Mouse (Mus musculus) small intestine, adult 2 months (tissue): Measurements from ENCODE around the gene Nop16. TPM values are rescaled to one million over a fixed set of nuclear protein-coding genes. Genes with fewer than 3 reads are reported as not detected.
A peak's percentile ranks its signal among the peaks of the same experiment; 100 is the strongest.

Source experiments
- H3K27ac ChIP-seq: fragments of 200-500 bp; 2 replicates; pipeline ENCODE4 v1.5.1; 2012; ENCODE audit warnings: low read depth, low read length, control low read depth, inconsistent platforms; ENCODE audit not compliant: insufficient read depth
- H3K27me3 ChIP-seq: fragments of 200-500 bp; 2 replicates; pipeline ENCODE4 v1.6.1; 2012; ENCODE audit warnings: mild to moderate bottlenecking, moderate library complexity, low read length, inconsistent platforms; ENCODE audit not compliant: control insufficient read depth, insufficient read depth
- H3K36me3 ChIP-seq: fragments of 200-500 bp; 2 replicates; pipeline ENCODE4 v1.6.1; 2012; ENCODE audit warnings: mild to moderate bottlenecking, low read length, control low read depth, inconsistent platforms; ENCODE audit not compliant: control insufficient read depth, insufficient read depth
- H3K4me1 ChIP-seq: fragments of 200-500 bp; 2 replicates; pipeline ENCODE4 v1.6.1; 2012; ENCODE audit warnings: low read length, inconsistent platforms, mixed read lengths; ENCODE audit not compliant: control insufficient read depth, insufficient read depth, insufficient read length
- H3K4me3 ChIP-seq: fragments of 200-500 bp; 2 replicates; pipeline ENCODE4 v1.5.1; 2012; ENCODE audit warnings: low read depth, mild to moderate bottlenecking, control low read depth, inconsistent platforms, low read length, moderate library complexity
- CTCF ChIP-seq: fragments of 200-500 bp; IDR thresholded peaks from 2 replicates; pipeline ENCODE4 v1.5.1; 2012; ENCODE audit warnings: low read depth, mild to moderate bottlenecking, control low read depth, inconsistent platforms, low read length, moderate library complexity, mixed read lengths; ENCODE audit not compliant: insufficient replicate concordance, insufficient read length; ENCODE audit errors: extremely low read depth
- POLR2A ChIP-seq: fragments of 200-500 bp; IDR thresholded peaks from 2 replicates; pipeline ENCODE4 v1.6.1; 2012; ENCODE audit warnings: low read depth, mild to moderate bottlenecking, control low read depth, inconsistent platforms, low read length, moderate library complexity
- WGBS: fragments of 180-500 bp; shearing (Covaris S2); methylation state at CpG from one replicate; pipeline ENCODE4 v1.1.7; 2018; 5-methylcytosine and 5-hydroxymethylcytosine counted together
- polyA plus RNA-seq: library from polyadenylated mRNA; depleted of rRNA; stranded (reverse); fragments of >200 nt; gene quantifications from 2 replicates; pipeline ENCODE4 v1.2.3, GENCODE M21; 2012

The Nop16 gene
- polyA plus RNA-seq, 1 experiment: 2.4 TPM

DNA sequence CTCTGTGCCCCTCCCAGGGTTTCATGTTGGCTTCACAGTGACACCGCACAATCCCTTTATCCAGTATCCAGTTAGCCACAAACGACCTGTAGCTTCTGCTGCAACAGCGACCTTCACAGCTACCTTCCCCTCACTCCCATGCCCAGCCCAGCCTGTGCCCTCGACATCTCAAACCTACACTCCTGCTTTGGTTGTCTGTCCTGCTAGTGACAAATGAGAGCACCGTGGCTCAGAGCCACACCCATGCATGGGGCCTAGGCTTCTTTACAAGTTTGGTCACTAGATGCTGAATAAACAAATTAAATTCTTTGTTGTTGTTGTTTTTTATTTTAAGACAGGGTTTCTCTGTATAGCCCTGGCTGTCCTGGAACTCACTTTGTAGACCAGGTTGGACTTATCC is 17.3 kb upstream of the Nop16 start:
- H3K36me3 ChIP-seq: peaks cover 9% of the 10 kb centered on the region
- H3K4me3 ChIP-seq: no peak overlapping the region
- no peaks in the 10 kb centered on the region for H3K27me3 ChIP-seq
- no peak for TF ChIP-seq POLR2A
- no peak for TF ChIP-seq CTCF
- no peak overlapping the region for H3K27ac ChIP-seq
- 66% methylated on average over 5 of the region's 5 CpGs for WGBS
- H3K4me1 ChIP-seq: peaks cover 30% of the 10 kb centered on the region

DNA sequence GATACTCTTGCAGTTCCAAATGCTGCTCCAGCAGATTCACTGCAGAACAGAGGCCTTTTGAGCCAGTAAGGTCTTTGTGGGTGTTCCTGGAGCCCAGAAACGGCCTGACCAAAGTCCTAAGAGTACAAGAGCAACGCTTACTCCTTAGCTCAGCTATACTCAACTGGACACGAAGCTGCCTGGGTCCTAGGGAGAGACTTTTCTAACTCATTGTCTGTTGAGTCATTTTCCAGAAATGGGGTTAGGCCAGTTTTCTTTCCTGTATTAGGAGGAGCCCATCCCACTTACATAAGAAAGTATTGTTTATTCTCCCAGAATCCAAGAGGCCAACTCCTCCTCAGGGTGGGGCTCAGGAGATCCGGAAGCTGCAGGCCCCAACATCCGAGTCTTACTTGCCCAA is 15.5 kb upstream of the Nop16 start:
- Histone ChIP-seq H3K4me1 (peaks cover 34% of the 10 kb centered on the region), H3K36me3 (peaks cover 9% of the 10 kb centered on the region), H3K27ac (peak overlapping the region; percentile 92), H3K27me3 (no peaks in the 10 kb centered on the region), H3K4me3 (no peak overlapping the region)
- 22% methylated on average over 5 of the region's 5 CpGs for WGBS
- TF ChIP-seq CTCF: no peak
- TF ChIP-seq POLR2A: no peak

DNA sequence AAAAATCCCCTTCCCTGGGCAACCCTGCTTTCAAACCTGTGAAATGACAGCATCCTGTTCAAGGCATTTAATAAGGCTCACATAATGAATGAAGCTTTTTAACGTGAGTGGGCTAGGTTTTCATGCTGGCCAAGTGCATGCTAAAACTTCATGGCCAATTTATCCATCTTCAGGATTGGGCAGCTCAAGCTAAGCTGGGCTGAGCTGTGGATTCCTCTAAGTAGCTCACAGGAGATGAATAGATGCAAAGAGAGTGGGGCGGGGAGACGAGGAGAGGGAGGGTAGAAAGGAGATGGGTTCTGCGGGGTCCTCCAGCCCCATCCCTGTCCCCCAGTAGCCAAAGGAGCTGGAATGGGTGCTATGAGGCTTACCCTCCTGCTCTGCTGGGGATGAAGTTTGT is 14.3 kb upstream of the Nop16 start:
- no peaks in the 10 kb centered on the region for H3K27me3 ChIP-seq
- TF ChIP-seq CTCF: no peak
- TF ChIP-seq POLR2A: no peak
- 86% methylated on average over 4 of the region's 4 CpGs for WGBS
- peaks cover 9% of the 10 kb centered on the region for H3K36me3 ChIP-seq
- H3K27ac ChIP-seq: peak overlapping the region; percentile 92; the same call in 1 of the 2 replicates
- H3K4me1 ChIP-seq: peaks cover 34% of the 10 kb centered on the region
- H3K4me3 ChIP-seq: no peak overlapping the region

DNA sequence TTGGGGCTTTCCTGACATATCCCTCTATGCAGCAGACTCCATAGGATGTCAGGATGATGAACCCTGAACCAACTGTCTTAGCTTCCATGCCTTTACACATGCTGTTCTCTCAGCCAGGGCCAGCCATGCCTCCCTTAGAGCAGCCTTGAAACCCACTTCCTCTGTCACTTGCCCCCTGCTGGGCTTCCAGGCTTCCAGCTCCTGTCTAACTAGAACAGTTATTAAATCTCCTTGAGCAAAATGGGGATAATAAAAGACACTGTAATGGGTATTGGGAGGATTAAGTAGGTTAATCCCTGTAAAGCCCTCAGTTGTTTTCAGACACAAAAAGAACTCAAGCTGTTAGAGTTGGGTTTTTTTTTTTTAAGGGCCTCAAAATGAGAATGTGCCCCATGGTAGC is 13.6 kb upstream of the Nop16 start:
- TF ChIP-seq CTCF (no peak), POLR2A (no peak)
- H3K27ac ChIP-seq: peak overlapping the region; percentile 96
- H3K27me3 ChIP-seq: no peaks in the 10 kb centered on the region
- H3K4me3 ChIP-seq: no peak overlapping the region
- peaks cover 9% of the 10 kb centered on the region for H3K36me3 ChIP-seq
- H3K4me1 ChIP-seq: peaks cover 33% of the 10 kb centered on the region

DNA sequence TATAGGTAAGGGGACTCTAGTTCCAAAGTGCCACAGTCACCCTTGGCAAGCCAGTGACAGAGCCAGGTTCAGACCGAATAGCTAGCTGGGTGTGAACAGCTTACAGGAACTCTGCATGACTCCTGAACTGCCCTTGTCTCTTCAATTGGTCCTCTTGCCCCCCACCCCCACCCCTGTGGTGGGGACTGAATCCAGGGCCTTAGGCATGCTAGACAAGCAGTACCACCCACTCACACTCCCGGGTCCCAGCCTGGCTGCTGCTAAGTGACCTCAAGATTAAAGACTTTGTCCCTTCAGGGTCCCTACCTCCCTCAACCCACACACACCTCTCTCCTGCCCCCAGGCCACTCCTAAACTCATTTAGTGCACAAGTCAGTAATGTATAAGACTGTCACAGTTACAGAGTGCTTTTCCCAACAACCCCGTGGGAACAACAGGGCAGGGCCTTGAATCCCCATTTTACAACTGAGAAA is 12.8 kb upstream of the Nop16 start:
- Histone ChIP-seq H3K4me1 (peaks cover 33% of the 10 kb centered on the region), H3K27me3 (no peaks in the 10 kb centered on the region), H3K36me3 (peaks cover 9% of the 10 kb centered on the region), H3K4me3 (no peak overlapping the region), H3K27ac (peak overlapping the region; percentile 96)
- WGBS: 17% methylated on average over 3 of the region's 3 CpGs
- no peak for TF ChIP-seq POLR2A
- no peak for TF ChIP-seq CTCF

DNA sequence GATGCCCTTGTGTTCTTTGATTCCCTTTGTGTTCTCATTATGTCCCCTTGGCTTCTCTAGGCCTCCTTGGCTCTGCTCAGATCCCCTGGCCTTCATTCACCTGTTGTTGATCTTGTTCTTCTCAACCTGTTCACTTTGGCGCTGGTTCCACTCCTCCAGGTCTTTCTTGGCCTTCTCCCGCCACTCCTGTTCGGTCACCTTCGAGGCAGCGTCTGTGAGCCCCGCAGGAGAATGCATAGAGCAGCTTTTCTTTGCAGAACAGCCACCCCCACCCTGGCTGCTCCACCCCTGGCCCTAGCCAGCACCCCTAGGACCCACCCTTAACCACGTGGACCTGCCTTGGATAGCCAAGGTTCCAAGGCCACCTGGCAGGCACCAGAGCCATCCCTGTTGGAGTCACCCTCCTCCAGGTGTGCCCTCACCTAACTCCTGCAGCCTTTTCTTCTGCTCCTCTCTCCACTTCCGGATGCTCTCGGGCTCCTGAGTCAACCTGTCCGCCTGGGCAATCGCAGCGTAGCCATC is 8.8 kb upstream of the Nop16 start:
- TF ChIP-seq POLR2A: no peak
- no peak for TF ChIP-seq CTCF
- Histone ChIP-seq H3K27me3 (no peaks in the 10 kb centered on the region), H3K4me1 (peaks cover 32% of the 10 kb centered on the region), H3K27ac (no peak overlapping the region; the same call in 1 of the 2 replicates), H3K36me3 (peaks cover 5% of the 10 kb centered on the region), H3K4me3 (no peak overlapping the region)
- 55% methylated on average over 12 of the region's 12 CpGs for WGBS

DNA sequence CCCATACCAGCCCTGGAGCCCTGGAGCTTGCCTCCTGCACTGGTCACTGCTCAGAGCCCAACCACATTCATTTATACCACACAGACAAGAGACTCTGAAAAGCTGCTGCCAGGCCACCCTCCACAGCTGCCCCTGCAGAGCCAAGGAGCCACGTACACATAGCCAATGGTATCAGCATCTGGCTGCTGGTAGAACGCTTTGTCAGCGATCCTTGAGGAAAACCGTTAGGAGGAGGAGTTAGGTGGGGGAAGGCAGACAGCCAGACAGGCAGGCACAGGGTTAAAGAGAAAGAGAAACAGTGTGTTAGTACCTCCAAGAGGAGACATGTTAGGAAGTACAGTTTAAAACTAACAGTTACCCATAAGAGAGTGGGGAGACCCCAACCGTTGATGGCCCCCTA is 7.0 kb upstream of the Nop16 start:
- H3K27me3 ChIP-seq: no peaks in the 10 kb centered on the region
- peaks cover 18% of the 10 kb centered on the region for H3K4me1 ChIP-seq
- H3K27ac ChIP-seq: no peak overlapping the region; the same call in 1 of the 2 replicates
- WGBS: 56% methylated on average over 5 of the region's 5 CpGs
- peaks cover 8% of the 10 kb centered on the region for H3K36me3 ChIP-seq
- TF ChIP-seq POLR2A: no peak
- no peak for TF ChIP-seq CTCF
- no peak overlapping the region for H3K4me3 ChIP-seq
